Mouse (Mus musculus) midbrain, embryonic 15.5 days (tissue): ENCODE measurements around the gene Eme2. TPM values are rescaled to one million over a fixed set of nuclear protein-coding genes. Genes with fewer than 3 reads are reported as not detected.

ENCODE experiments used
- ATAC-seq: fragments of 200-750 bp; cut with Nextera tagmentation; replicated peaks from 2 replicates; pipeline ENCODE4 v1.8.0; 2017; ENCODE audit warnings: moderate TSS enrichment
- H3K27ac ChIP-seq: fragments of 300-500 bp; sonication (generic); 2 replicates; pipeline ENCODE4 v1.5.1; 2015; ENCODE audit warnings: mild to moderate bottlenecking, inconsistent platforms
- H3K27me3 ChIP-seq: fragments of 300-500 bp; sonication (generic); replicated peaks from 2 replicates; pipeline ENCODE4 v1.6.1; 2015; ENCODE audit warnings: inconsistent platforms
- H3K36me3 ChIP-seq: fragments of 300-500 bp; sonication (generic); replicated peaks from 2 replicates; pipeline ENCODE4 v1.6.1; 2015; ENCODE audit warnings: inconsistent platforms
- H3K4me1 ChIP-seq: fragments of 300-500 bp; sonication (generic); 2 replicates; pipeline ENCODE4 v1.6.1; 2015; ENCODE audit warnings: inconsistent platforms
- H3K4me2 ChIP-seq: fragments of 300-500 bp; sonication (generic); 2 replicates; pipeline ENCODE4 v1.6.1; 2015; ENCODE audit warnings: inconsistent platforms, mild to moderate bottlenecking, moderate library complexity
- H3K4me3 ChIP-seq: fragments of 300-500 bp; sonication (generic); 2 replicates; pipeline ENCODE4 v1.5.1; 2015; ENCODE audit warnings: mild to moderate bottlenecking, inconsistent platforms
- H3K9ac ChIP-seq: fragments of 300-500 bp; sonication (generic); 2 replicates; pipeline ENCODE4 v1.6.1; 2015; ENCODE audit warnings: mild to moderate bottlenecking, inconsistent platforms
- H3K9me3 ChIP-seq: fragments of 300-500 bp; sonication (generic); 2 replicates; pipeline ENCODE4 v1.6.1; 2016; ENCODE audit warnings: inconsistent platforms
- WGBS: fragments of 180-500 bp; shearing (Covaris S2); methylation state at CpG from one replicate; pipeline ENCODE4 v1.1.7; 2015; ENCODE audit warnings: mixed read lengths; 5-methylcytosine and 5-hydroxymethylcytosine counted together
- polyA plus RNA-seq: library from polyadenylated mRNA; unstranded; fragments of >200 nt; fragmentation: Nextera tagmentation; extraction: Ambion mirVana; gene quantifications from 2 replicates; pipeline ENCODE4 v1.2.1, GENCODE M21; 2015

Gene Eme2
- polyA plus RNA-seq, 1 experiment from 2014 or later, result 33.4 TPM

GRCm38 (mm10) chr17:24895571-24896240 lies 819 bp upstream of the Eme2 start:
- Histone ChIP-seq H3K4me3 (peak overlapping the region; percentile 76), H3K4me2 (peak overlapping the region; percentile 92), H3K9me3 (no peaks in the 10 kb centered on the region), H3K9ac (peak overlapping the region; percentile 90), H3K27ac (peak overlapping the region; percentile 88), H3K27me3 (no peaks in the 10 kb centered on the region), H3K36me3 (peaks cover 50% of the 10 kb centered on the region), H3K4me1 (peaks cover 50% of the 10 kb centered on the region)
- no peak for ATAC-seq
- WGBS, result 10% methylated on average over 23 of the region's 23 CpGs

GRCm38 (mm10) chr17:24894061-24894994 lies 559 bp downstream of the Eme2 start:
- WGBS, result 12% methylated on average over 31 of the region's 31 CpGs
- Histone ChIP-seq H3K4me1 (peaks cover 50% of the 10 kb centered on the region), H3K27me3 (no peaks in the 10 kb centered on the region), H3K4me3 (peak overlapping the region; percentile 76), H3K4me2 (peak overlapping the region; percentile 92), H3K9me3 (no peaks in the 10 kb centered on the region), H3K9ac (peak overlapping the region; percentile 90), H3K36me3 (peaks cover 42% of the 10 kb centered on the region), H3K27ac (peak overlapping the region; percentile 88)
- ATAC-seq, result peak; percentile 31

GRCm38 (mm10) chr17:24893276-24893675 lies 1.6 kb downstream of the Eme2 start:
- Histone ChIP-seq H3K36me3 (peaks cover 32% of the 10 kb centered on the region), H3K4me2 (no peak overlapping the region), H3K4me3 (no peak overlapping the region), H3K27ac (no peak overlapping the region), H3K4me1 (peaks cover 54% of the 10 kb centered on the region), H3K9me3 (no peaks in the 10 kb centered on the region), H3K9ac (no peak overlapping the region), H3K27me3 (no peaks in the 10 kb centered on the region)
- 90% methylated on average over 2 of the region's 2 CpGs for WGBS
- no peak for ATAC-seq

- H3K36me3 ChIP-seq, result peaks cover 27% of the 10 kb centered on the region
Observed at GRCm38 (mm10) chr17:24892785-24893184, 2.1 kb downstream of the Eme2 start.

GRCm38 (mm10) chr17:24891321-24891720 lies 3.6 kb downstream of the Eme2 start:
- no peak for ATAC-seq

More at GRCm38 (mm10) chr17:24892785-24893184, 2.1 kb downstream of the Eme2 start:
- Histone ChIP-seq H3K9me3 (no peaks in the 10 kb centered on the region), H3K4me2 (no peak overlapping the region), H3K4me3 (no peak overlapping the region), H3K4me1 (peaks cover 54% of the 10 kb centered on the region), H3K27ac (no peak overlapping the region), H3K9ac (no peak overlapping the region), H3K27me3 (no peaks in the 10 kb centered on the region)
- 88% methylated on average over 12 of the region's 12 CpGs for WGBS
- ATAC-seq, result no peak

GRCm38 (mm10) chr17:24890151-24891092 lies 4.5 kb downstream of the Eme2 start:
- Histone ChIP-seq H3K9ac (no peak overlapping the region), H3K9me3 (no peaks in the 10 kb centered on the region), H3K4me2 (no peak overlapping the region), H3K4me3 (no peak overlapping the region), H3K36me3 (peaks cover 24% of the 10 kb centered on the region), H3K27ac (no peak overlapping the region), H3K4me1 (peaks cover 43% of the 10 kb centered on the region), H3K27me3 (no peaks in the 10 kb centered on the region)
- WGBS, result 89% methylated on average over 19 of the region's 19 CpGs
- no peak for ATAC-seq

More at GRCm38 (mm10) chr17:24891321-24891720, 3.6 kb downstream of the Eme2 start:
- Histone ChIP-seq H3K9ac (no peak overlapping the region), H3K36me3 (peaks cover 24% of the 10 kb centered on the region), H3K4me1 (peaks cover 47% of the 10 kb centered on the region), H3K27me3 (no peaks in the 10 kb centered on the region), H3K4me3 (no peak overlapping the region), H3K27ac (no peak overlapping the region), H3K9me3 (no peaks in the 10 kb centered on the region), H3K4me2 (no peak overlapping the region)
- 88% methylated on average over 13 of the region's 13 CpGs for WGBS

- ATAC-seq, result no peak
- Histone ChIP-seq H3K9ac (no peak overlapping the region), H3K36me3 (peaks cover 25% of the 10 kb centered on the region), H3K9me3 (no peaks in the 10 kb centered on the region), H3K27me3 (no peaks in the 10 kb centered on the region), H3K4me3 (no peak overlapping the region), H3K4me1 (peaks cover 42% of the 10 kb centered on the region), H3K4me2 (no peak overlapping the region), H3K27ac (no peak overlapping the region)
- WGBS, result 88% methylated on average over 3 of the region's 3 CpGs
Observed at GRCm38 (mm10) chr17:24888862-24889261, 6.0 kb downstream of the Eme2 start.

- Histone ChIP-seq H3K4me1 (peaks cover 31% of the 10 kb centered on the region), H3K4me3 (peak overlapping the region; percentile 81), H3K27ac (peak overlapping the region; percentile 82), H3K36me3 (peaks cover 24% of the 10 kb centered on the region), H3K4me2 (peak overlapping the region; percentile 90), H3K27me3 (no peaks in the 10 kb centered on the region), H3K9me3 (no peaks in the 10 kb centered on the region), H3K9ac (peak overlapping the region; percentile 71)
- ATAC-seq, result no peak
- WGBS, result 68% methylated on average over 18 of the region's 18 CpGs
Observed at GRCm38 (mm10) chr17:24887291-24888080, 7.4 kb downstream of the Eme2 start.

- peak; percentile 53 for ATAC-seq
Observed at GRCm38 (mm10) chr17:24886932-24887271, 8.0 kb downstream of the Eme2 start.

GRCm38 (mm10) chr17:24886134-24886931 lies 8.6 kb downstream of the Eme2 start, which contains the start of the genes Nubp2 and Spsb3:
Gene Nubp2 (minus strand): TSS chr17:24886349.
Gene Spsb3 (plus strand): TSS chr17:24886643.
- peaks cover 21% of the 10 kb centered on the region for H3K36me3 ChIP-seq
- WGBS, result under 1% methylated on average over 69 of the region's 69 CpGs
- H3K4me3 ChIP-seq, result peak within 1 kb of the TSS; percentile 81
- peak; percentile 97 for ATAC-seq
- H3K27ac ChIP-seq, result peak within 1 kb of the TSS; percentile 82
- H3K9ac ChIP-seq, result peak within 1 kb of the TSS; percentile 71
- H3K27me3 ChIP-seq, result no peaks in the 10 kb centered on the region
- no peaks in the 10 kb centered on the region for H3K9me3 ChIP-seq
- peaks cover 31% of the 10 kb centered on the region for H3K4me1 ChIP-seq
- H3K4me2 ChIP-seq, result peak within 1 kb of the TSS; percentile 91

More at GRCm38 (mm10) chr17:24886932-24887271, 8.0 kb downstream of the Eme2 start:
- WGBS, result 1% methylated on average over 18 of the region's 18 CpGs
- Histone ChIP-seq H3K4me3 (peak overlapping the region; percentile 81), H3K36me3 (peaks cover 24% of the 10 kb centered on the region), H3K27me3 (no peaks in the 10 kb centered on the region), H3K27ac (peak overlapping the region; percentile 82), H3K9me3 (no peaks in the 10 kb centered on the region), H3K4me1 (peaks cover 31% of the 10 kb centered on the region), H3K9ac (peak overlapping the region; percentile 71), H3K4me2 (peak overlapping the region; percentile 90)
